Mouse (Mus musculus) cortical plate, adult 2 months (tissue): ENCODE measurements around the gene Rsph3a. TPM values are rescaled to one million over a fixed set of nuclear protein-coding genes. Genes with fewer than 3 reads are reported as not detected.

Experiments
- H3K27ac ChIP-seq: fragments of 200-500 bp; 2 replicates; pipeline ENCODE4 v1.5.1; 2012; ENCODE audit warnings: low read length, control low read depth, inconsistent platforms; ENCODE audit not compliant: insufficient read depth
- H3K4me1 ChIP-seq: fragments of 200-500 bp; 2 replicates; pipeline ENCODE4 v1.6.1; 2011; ENCODE audit warnings: low read length; ENCODE audit not compliant: control insufficient read depth, insufficient read depth
- H3K4me3 ChIP-seq: fragments of 200-500 bp; 2 replicates; pipeline ENCODE4 v1.5.1; 2011; ENCODE audit warnings: mild to moderate bottlenecking, low read length, control low read depth; ENCODE audit not compliant: insufficient read depth
- CTCF ChIP-seq: fragments of 200-500 bp; IDR thresholded peaks from 2 replicates; pipeline ENCODE4 v1.5.1; 2011; ENCODE audit warnings: mild to moderate bottlenecking, control low read depth, low read length; ENCODE audit not compliant: insufficient read depth; ENCODE audit errors: extremely low read depth
- POLR2A ChIP-seq: fragments of 200-500 bp; IDR thresholded peaks from 2 replicates; pipeline ENCODE4 v1.6.1; 2011; ENCODE audit warnings: mild to moderate bottlenecking, low read length, control low read depth; ENCODE audit not compliant: insufficient read depth; ENCODE audit errors: extremely low read depth
- polyA plus RNA-seq: library from polyadenylated mRNA; depleted of rRNA; stranded (reverse); fragments of >200 nt; gene quantifications from 2 replicates; pipeline ENCODE4 v1.2.3, GENCODE M21; 2012

The Rsph3a gene
- polyA plus RNA-seq, 1 experiment, result 46.6 TPM

DNA sequence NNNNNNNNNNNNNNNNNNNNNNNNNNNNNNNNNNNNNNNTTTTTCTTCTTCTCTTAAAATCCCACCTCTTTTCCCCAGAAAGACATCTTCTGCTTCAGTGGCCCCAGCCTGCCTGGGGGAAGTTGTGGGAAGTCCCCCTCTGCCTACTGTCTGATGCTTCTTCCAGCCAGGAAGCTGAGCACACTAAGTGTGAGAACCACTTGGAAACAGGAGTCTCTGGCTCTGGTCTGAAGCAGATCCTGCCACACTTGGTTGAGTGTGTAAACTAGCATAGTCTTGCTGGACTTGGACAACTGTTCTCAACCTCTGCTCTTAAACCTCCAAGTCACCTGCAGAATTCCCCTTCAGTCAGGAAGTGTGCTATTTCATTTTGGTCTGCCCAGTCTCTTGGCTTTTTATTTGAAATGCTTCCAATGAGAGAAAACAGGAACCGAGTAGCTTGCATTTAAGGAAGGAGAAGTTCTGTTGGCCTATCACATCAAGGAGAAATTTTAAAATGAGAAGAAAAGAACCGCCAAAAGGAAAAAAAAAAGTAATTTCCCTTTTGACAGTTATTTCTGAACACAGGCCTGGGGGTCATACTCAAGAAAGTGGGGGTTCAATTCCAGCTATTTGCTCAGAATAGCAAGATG lies 30.7 kb upstream of the Rsph3a start:
- H3K27ac ChIP-seq, result no peak overlapping the region
- no peak for TF ChIP-seq POLR2A
- no peak for TF ChIP-seq CTCF
- H3K4me1 ChIP-seq, result no peaks in the 10 kb centered on the region
- no peak overlapping the region for H3K4me3 ChIP-seq

DNA sequence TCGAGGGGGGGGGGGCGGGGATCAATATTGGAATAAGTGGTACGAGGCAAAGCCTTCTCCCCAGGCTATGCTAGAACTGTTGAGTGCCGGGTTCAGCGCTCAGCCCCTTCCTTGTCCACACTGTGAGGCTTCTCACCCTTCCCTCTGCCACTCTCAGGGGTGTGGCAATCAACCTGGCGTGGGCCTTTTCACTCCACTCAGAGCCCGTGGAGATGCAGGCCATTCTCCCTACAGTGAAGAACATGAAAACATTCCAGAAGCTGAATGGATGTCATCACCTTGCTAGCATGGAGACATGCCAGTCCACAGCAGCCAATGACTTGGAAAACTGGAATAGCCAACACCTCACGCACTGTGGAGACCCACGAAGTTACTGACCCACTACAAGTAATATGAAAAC lies 29.6 kb upstream of the Rsph3a start:
- H3K27ac ChIP-seq, result no peak overlapping the region
- no peak for TF ChIP-seq POLR2A
- TF ChIP-seq CTCF, result no peak
- no peak overlapping the region for H3K4me3 ChIP-seq
- H3K4me1 ChIP-seq, result no peaks in the 10 kb centered on the region

- H3K4me1 ChIP-seq, result no peaks in the 10 kb centered on the region
- H3K27ac ChIP-seq, result no peak overlapping the region
- TF ChIP-seq POLR2A (no peak), CTCF (no peak)
- no peak overlapping the region for H3K4me3 ChIP-seq
Observed at GRCm38 (mm10) chr17:7916782-7917574, 28.4 kb upstream of the Rsph3a start.

DNA sequence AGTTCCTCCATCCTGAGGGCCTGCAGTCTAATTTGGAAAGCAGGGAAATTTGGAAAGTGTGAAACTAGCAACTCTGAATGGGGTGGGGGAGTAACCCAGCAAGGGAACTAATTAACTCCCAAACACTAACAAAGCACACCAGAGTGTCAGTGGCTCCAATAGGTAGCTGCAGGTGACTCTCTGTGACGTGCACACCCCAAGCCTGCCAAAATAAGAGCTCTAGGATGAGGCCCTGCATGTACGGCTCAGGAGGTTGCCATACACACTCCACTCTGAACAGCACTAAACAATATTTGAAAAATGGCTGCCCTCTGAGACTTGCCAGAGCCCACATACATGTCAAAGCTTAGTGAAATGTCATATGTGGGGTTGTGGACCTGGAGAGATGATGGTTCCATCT lies 27.1 kb upstream of the Rsph3a start:
- no peaks in the 10 kb centered on the region for H3K4me1 ChIP-seq
- no peak for TF ChIP-seq POLR2A
- TF ChIP-seq CTCF, result no peak
- no peak overlapping the region for H3K27ac ChIP-seq
- no peak overlapping the region for H3K4me3 ChIP-seq

DNA sequence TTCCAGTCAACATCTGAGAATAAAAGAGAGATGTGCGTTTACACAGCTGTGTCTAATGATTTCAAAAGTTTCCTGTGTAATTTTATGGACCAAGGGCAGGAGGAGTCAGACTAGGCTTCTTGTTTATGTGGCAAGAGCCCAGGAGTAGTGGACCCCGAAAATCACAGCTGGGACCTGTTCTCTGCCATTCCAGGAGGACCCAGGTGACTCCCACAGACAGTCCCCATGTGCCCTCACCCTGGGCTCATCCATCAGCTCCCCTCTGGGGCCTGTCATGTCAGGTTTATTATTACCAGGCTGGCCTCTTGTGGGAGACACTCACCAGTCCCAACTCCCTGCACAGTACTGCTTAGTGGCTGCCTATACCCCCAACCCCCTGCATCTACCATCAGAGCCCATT lies 26.2 kb upstream of the Rsph3a start:
- Histone ChIP-seq H3K27ac (no peak overlapping the region), H3K4me1 (no peaks in the 10 kb centered on the region), H3K4me3 (no peak overlapping the region)
- TF ChIP-seq CTCF (no peak), POLR2A (no peak)

DNA sequence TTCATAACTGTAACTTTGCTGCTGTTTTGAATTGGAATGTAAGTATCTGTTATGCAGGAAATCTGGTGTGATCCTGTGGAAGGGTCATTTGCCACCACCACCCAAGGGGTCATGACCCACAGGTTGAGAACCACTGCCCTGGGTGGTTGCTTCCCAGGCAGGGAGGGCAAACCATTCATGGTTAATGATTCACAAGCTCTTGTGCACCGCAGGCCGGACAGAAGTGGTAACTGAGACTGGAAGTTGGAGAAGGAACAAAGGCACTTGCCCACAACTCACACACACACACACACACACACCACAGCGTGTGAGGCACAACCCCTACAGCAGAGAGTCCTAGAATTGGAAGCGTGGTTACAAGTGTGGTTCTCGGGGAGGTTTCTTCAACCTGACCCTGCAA lies 22.9 kb upstream of the Rsph3a start:
- TF ChIP-seq CTCF, result no peak
- TF ChIP-seq POLR2A, result no peak
- Histone ChIP-seq H3K27ac (no peak overlapping the region), H3K4me1 (no peaks in the 10 kb centered on the region), H3K4me3 (no peak overlapping the region)

DNA sequence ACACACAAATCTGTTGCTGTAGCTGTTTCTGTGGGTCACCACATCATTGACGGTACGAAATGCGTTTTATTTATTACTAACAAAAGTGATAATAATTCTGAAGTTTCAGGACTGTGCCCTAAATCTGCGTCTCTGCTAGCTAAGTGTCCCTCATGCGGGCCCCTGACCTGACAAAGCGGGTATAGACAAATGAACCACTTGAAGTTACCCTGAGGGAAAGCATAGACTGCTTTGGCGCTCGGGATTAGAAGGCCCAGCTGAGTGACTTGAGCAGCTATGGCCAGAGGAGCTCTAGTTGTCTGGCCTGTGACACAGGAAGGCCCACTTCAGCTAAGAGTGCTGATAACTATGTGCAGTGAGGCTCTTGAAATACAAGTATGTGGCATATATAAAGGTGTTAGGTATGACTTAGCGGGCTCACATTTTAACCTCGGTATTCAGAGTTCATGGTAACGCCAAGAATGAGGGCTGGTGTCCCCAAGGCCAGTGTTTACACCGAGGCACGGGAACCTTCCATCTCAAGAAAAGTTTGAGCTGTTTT lies 21.2 kb upstream of the Rsph3a start:
- H3K4me3 ChIP-seq, result no peak overlapping the region
- H3K4me1 ChIP-seq, result no peaks in the 10 kb centered on the region
- no peak overlapping the region for H3K27ac ChIP-seq
- TF ChIP-seq CTCF (no peak), POLR2A (no peak)

DNA sequence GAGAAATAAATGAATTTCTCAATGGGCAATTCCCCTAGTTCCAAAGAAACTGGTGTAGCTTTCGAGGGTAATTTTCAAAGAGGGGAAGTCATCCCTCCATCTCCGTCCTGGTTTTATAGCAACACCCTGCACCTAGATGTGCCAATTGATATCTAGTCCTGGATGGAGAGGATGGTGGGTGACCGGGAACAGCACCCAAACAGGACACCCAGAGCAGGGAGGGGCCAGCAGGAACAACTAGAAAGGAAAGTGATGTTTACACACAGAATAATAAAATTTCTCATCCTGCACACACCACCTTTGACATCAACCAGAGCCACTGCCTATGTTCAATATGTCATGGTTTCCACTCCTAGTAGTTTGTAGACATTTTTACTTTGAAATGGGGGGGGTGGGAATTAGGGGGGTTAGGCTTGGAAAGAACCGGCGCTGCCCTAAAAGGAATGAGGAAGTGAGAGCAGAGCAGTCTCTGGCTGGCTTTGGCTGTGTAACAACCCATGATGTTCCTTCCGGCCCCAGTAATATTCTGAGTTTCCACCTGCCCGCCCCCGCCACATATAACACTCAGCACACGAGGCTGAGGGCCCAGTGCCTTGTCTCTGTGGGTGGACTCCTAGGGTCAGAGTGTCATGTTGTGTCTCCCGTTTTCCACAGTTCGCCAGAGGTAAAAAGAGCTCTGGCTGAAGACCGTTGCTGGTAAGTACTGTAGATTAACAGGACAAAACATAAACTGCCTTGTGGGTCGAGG lies 19.8 kb upstream of the Rsph3a start, which contains the start of gene Tagap:
Gene Tagap, plus strand, starts transcription at position 588 of the 748 bp plus-strand sequence.
- Histone ChIP-seq H3K27ac (no peak within 1 kb of the TSS), H3K4me3 (peak within 1 kb of the TSS; percentile 9; the same call in 1 of the 2 replicates), H3K4me1 (no peaks in the 10 kb centered on the region)
- TF ChIP-seq CTCF, result no peak
- TF ChIP-seq POLR2A, result no peak
